Mouse (Mus musculus) liver, embryonic 14.5 days (tissue): ENCODE data around the gene Chrnb2.

Experiments
- CTCF ChIP-seq: IDR thresholded peaks from 2 replicates; pipeline ENCODE4 v1.5.1; 2016; ENCODE audit warnings: antibody characterized with exemption, low read depth, control low read depth
- EP300 ChIP-seq: IDR thresholded peaks from 2 replicates; pipeline ENCODE4 v1.6.1; 2016; ENCODE audit warnings: antibody characterized with exemption, low read depth

DNA sequence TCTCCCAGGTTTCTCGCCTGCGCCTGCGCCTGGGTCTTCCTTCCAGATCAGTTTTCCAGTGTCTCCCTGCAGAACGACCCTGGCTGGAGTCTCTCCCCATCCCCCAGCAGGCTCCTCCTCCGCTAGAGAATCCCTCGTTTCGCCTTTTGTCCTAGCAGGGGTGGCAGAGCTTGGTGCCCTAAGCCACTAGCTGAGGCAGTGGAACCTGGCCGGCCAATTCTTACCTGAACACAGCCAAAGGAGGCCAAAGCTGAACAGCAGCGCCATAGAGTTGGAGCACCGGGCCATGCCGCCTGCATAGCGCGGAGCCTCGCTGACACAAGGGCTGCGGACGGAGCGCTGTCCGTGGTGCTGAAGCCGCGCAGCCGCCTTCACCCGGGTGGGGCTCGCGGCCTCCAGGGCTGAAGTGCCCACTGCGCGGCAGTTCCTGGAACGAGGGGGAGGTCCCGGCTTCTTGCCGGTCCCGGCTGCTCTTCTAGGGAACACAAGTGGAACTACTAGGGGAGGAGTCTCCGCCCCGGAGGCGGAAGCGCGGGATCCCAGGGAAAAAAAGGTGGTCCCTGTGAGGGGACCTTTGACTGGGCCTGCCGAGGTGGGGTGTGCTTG lies at the start of gene Chrnb2:
- no peak for TF ChIP-seq CTCF
- no peak for TF ChIP-seq EP300
